Mouse (Mus musculus) testis, postnatal 14 days (tissue): ENCODE measurements at regions not wholly inside any gene's neighbourhood (a gene's known extent, or its start where the extent isn't known, plus 50 kb on each side); places are given as distances from the start of the nearest gene placed in this dataset.
"Not testable (repeated sequence)": the region's sequence is repeated elsewhere in the genome, so short reads cannot be mapped to it uniquely, and the experiment has no call there.

Source experiments
- DNase-seq: peaks from one replicate; pipeline ENCODE4 v3.0.0; 2021; ENCODE audit warnings: low spot score

GRCm38 (mm10) chr17:83044515-83044914 is 170.6 kb upstream of the Pkdcc start:
- no peak for DNase-seq

- DNase-seq = no peak
Measured at GRCm38 (mm10) chr17:83049972-83050535, 165.0 kb upstream of the Pkdcc start.

- no peak for DNase-seq
Measured at GRCm38 (mm10) chr17:83050591-83051197, 164.4 kb upstream of the Pkdcc start.

- DNase-seq = no peak
Measured at GRCm38 (mm10) chr17:83052613-83053140, 162.4 kb upstream of the Pkdcc start.

GRCm38 (mm10) chr17:83057832-83058231 is 157.3 kb upstream of the Pkdcc start:
- no peak for DNase-seq

- no peak for DNase-seq
Measured at GRCm38 (mm10) chr17:83061843-83062242, 153.2 kb upstream of the Pkdcc start.

GRCm38 (mm10) chr17:83063848-83064247 is 151.2 kb upstream of the Pkdcc start:
- no peak for DNase-seq

- DNase-seq = not testable (repeated sequence)
Measured at GRCm38 (mm10) chr17:83064376-83064775, 150.7 kb upstream of the Pkdcc start.

- DNase-seq = no peak
Measured at GRCm38 (mm10) chr17:83069246-83069645, 145.8 kb upstream of the Pkdcc start.

GRCm38 (mm10) chr17:83071746-83072145 is 143.3 kb upstream of the Pkdcc start:
- DNase-seq = no peak

GRCm38 (mm10) chr17:83072175-83072574 is 142.9 kb upstream of the Pkdcc start:
- no peak for DNase-seq

- DNase-seq = no peak
Measured at GRCm38 (mm10) chr17:83074893-83075292, 140.2 kb upstream of the Pkdcc start.

GRCm38 (mm10) chr17:83077737-83078600 is 137.1 kb upstream of the Pkdcc start:
- DNase-seq = no peak

- no peak for DNase-seq
Measured at GRCm38 (mm10) chr17:83078601-83079360, 136.3 kb upstream of the Pkdcc start.

- no peak for DNase-seq
Measured at GRCm38 (mm10) chr17:83079361-83079685, 135.8 kb upstream of the Pkdcc start.

GRCm38 (mm10) chr17:83081729-83082128 is 133.4 kb upstream of the Pkdcc start:
- no peak for DNase-seq

- DNase-seq = no peak
Measured at GRCm38 (mm10) chr17:83083521-83083920, 131.6 kb upstream of the Pkdcc start.

- DNase-seq = no peak
Measured at GRCm38 (mm10) chr17:83085792-83086475, 129.2 kb upstream of the Pkdcc start.

GRCm38 (mm10) chr17:83086703-83087102 is 128.4 kb upstream of the Pkdcc start:
- DNase-seq = no peak

- DNase-seq = peak; percentile 40
Measured at GRCm38 (mm10) chr17:83088471-83088870, 126.6 kb upstream of the Pkdcc start.

GRCm38 (mm10) chr17:83089856-83090692 is 125.0 kb upstream of the Pkdcc start:
- no peak for DNase-seq
